Mouse (Mus musculus) mature B cell (primary cell): Measurements from ENCODE around the gene Olfr713.

ENCODE experiments used
- in situ Hi-C: fragments of 300-500 bp; cut with MboI; formaldehyde crosslinking; loops from 2 replicates; pipeline ENCODE4 v1.14.3; 2019

Olfr713 gene

DNA sequence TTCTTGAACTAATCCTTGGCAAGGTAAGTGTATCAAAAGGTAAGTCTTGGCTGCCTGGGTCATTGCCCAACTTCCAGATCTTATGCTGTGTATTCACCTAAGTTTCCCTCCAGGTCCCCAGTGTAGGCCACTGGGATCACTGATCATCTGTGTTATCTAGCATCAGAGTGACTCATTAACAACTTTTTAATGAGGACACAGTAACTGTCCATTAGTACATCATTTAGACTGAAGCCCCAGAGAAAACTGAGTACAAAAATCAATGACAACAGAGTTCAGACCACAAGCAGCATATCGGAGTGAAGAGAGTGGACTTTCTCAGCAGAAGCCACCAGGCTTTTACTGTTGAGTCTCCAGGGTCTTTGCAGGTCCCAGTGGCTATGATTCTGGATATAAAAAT is at the start of gene Olfr713:
Gene Olfr713, plus strand, starts transcription at position 301 of the 400 bp plus-strand sequence.
- in situ Hi-C loops, result no loop called here

DNA sequence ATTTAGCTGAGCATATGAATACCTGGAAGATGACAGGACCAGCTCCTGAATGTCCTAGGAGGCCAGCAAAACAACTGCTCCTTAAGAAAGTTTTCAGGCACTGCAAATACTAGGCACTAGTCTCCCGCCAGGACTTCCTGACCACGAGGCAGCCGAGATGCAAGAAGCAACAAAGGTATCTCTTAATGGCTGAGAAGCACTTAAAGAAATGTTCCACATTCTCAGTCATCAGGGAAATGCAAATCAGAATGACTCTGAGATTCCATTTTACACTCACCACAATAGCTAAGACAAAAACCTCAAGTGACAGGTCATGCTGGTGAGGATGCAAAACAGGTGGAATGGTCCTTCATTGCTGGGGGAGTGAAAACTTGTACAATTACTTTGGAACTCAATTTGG is 45.7 kb upstream of the Olfr713 start:
- in situ Hi-C loops, result no loop called here

DNA sequence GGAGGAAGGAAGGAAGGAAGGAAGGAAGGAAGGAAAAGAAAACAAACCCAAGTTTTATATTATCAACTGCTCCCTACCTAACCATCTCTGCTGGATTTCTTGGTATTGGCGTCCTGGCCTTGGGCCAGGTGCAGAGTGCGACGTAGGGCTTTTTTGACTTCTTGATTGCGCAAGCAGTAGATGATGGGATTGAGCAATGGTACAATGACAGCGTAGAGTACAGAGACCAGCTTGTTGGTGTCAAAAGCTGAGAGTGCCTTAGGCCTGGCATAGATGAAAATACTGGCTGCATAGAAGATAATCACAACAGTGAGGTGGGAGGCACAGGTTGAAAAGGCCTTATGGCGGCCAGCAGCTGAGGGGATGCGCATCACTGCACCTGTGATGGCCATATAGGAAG is 30.2 kb upstream of the Olfr713 start:
- in situ Hi-C loops, result no loop called here

DNA sequence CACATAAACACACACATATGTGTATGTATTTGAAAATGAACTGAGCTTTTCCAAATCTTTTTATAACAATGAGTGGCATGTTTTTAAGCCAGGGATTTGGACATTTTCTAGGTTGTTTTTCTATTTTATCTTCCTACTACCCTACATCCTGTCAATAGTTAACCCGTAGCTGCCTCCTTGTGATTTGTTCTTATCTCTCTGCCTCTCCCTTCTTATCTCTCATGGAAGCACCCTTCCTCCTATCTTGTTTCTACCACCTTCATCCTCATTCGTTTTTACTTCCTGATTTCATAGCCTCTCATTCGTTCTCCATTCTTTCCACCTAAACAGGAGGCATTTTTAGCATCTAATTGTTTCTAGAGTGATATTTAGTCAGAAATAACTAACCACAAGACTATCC is 26.8 kb upstream of the Olfr713 start:
- in situ Hi-C loops, result no loop called here

DNA sequence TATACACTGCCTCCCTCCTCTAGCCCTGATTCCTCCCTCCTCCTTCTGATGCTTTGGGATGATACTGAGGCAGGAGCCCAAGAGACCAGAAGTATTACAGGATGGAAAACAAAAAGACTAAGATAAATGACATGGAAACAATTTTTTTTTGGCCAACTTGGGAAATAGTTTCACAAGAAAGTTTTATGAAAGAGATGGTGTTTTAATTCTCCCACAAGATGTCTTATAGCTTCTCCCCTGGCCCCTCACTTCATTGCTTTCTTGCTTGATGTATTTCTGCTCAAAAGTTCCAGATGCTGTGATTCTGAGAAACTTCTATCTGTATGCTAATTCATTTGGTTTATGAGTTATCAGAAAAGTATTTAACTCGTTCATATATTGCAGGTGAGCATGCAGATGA is 25.0 kb upstream of the Olfr713 start, which contains the start of gene Olfr2:
Gene Olfr2, minus strand, starts transcription at position 101 of the 400 bp plus-strand sequence.
- in situ Hi-C loops, result no loop called here

DNA sequence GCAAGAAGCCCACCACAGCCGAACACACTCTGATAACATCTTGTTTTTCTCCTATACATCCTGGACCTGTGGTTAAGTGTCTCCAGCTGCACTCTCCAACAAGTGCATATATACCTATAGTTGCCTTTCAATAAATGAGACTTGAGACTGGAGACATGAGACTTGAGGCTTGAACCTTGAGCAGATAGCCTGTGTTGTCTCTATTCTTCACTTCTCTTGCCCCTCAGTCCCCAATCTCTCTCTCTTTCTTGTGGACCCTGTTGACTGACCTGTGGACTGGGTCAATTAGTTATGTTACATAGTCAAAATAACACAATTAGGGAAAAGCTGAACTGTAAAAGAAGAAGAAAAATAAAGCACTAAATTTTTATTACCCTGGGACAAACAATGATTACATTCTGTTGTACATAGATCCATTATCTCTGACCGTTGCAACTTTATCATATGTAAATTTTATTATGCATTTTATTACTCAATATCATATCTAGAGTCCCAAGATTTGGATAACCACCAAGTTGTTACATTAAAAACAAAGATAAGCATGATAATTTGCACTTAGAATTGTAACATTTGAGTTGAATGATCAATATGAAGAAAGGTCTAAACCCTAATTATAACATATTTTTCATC is 9.1 kb downstream of the Olfr713 start:
- in situ Hi-C loops, result loop anchor here (10.0 kb wide), 1 partner anchor 1225 kb away; the partner anchor contains the start of gene Mrpl17

DNA sequence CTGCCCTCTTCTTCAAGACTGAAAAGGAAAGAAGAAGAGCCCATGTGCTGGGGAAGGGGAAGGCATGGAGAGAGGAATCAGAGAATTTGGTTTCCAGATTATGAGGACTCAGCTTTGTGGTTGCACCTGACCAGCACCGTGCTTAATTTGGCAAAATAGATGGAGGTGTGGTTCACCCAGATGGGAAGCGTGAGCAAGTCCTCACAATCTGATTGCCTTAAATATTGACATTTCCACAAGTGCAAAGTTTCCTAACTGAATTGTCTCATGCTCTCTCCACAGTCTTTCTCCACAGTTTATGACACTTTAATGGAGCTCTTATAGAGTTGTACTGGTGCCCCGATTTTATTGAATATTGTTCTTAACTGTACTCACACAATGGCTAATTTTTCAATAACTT is 12.2 kb downstream of the Olfr713 start:
- in situ Hi-C loops, result loop anchor here (10.0 kb wide), 1 partner anchor 1228 kb away; the partner anchor contains the start of gene Mrpl17

DNA sequence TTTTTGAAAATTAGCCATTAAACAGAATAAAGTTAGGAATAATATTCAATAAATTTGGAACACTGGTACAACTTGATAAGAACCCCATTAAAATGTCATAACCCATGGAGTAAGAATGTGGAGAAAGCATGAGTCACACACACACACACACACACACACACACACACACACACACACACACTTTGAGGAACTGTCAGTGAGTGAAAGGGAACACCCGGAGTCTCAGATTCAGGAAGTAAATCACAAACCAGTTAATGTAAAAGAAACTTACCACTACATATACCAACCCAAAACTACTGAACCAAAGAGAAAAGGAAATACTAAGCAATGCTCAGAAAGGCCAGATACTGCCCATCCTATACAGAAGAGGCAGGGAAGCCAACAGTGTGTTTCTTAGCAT is 13.4 kb downstream of the Olfr713 start:
- in situ Hi-C loops, result loop anchor here (10.0 kb wide), 1 partner anchor 1230 kb away; the partner anchor contains the start of gene Mrpl17

DNA sequence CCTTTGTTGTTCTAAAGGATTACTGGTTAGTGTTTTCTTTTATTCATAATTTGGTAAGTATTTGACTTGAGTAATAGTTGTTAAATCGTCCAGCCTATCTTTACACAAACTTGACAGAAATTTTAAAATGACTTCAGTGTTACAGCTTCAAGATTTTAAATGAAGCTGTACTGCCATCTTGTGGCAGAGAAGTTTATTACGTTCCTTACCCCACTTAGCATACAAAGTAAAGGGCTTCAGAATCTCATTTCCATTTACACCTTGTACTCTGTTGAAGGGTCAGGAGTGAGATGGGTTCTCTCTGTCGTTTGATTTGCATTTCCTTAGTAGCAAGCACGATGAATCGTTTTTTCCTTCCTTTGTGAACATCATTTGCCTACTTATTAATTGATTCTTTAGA is 14.9 kb downstream of the Olfr713 start:
- in situ Hi-C loops, result loop anchor here (10.0 kb wide), 1 partner anchor 1231 kb away; the partner anchor contains the start of gene Mrpl17

- in situ Hi-C loops, result loop anchor here (10.0 kb wide), 1 partner anchor 1233 kb away; the partner anchor contains the start of gene Mrpl17
Observed at GRCm38 (mm10) chr7:107047578-107047977, 16.6 kb downstream of the Olfr713 start.

DNA sequence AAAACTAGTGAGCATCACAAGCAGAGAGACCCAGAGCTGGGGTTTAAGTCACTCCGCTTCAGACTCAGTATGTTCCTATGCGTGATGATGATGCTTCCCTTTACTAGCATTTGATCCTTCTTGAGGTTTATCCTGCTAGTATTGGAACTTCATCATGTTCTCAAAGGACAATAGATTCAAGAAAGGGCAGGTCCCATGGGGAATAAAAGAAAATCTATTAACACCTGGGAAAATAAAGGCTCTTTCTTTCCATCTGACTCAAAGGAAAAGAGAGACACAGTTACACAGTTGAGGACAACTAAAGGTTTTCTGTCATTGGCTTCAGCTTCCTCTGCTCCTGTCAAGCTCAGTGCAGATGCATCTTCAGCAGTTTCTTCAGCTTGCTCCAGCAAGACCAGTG is 39.7 kb downstream of the Olfr713 start, which contains the start of gene Olfr714:
Gene Olfr714, plus strand, starts transcription at position 301 of the 400 bp plus-strand sequence.
- in situ Hi-C loops, result no loop called here
